Mouse (Mus musculus) MEL (cell line): ENCODE results near the gene Nelfcd. TPM values are rescaled to one million over a fixed set of nuclear protein-coding genes. Genes with fewer than 3 reads are reported as not detected.

Experiments used
- DNase-seq: peaks from one replicate; pipeline ENCODE4 v3.0.0; 2011; ENCODE audit warnings: low read depth, low spot score
- H3K27ac ChIP-seq: 2 replicates; pipeline ENCODE4 v1.5.1; 2012; ENCODE audit warnings: low read depth, mild to moderate bottlenecking, control low read depth, low read length, moderate library complexity; ENCODE audit not compliant: control insufficient read depth
- H3K27me3 ChIP-seq, 2 experiments: fragments of 150-350 bp in 1 of 2; sonication (generic) in 1 of 2; 2 replicates each; pipeline ENCODE4 v1.6.1; 2012; ENCODE audit warnings: low read length in 2 of 2, mild to moderate bottlenecking in 2 of 2, improper control_type of control experiment in 1 of 2, moderate library complexity in 1 of 2; ENCODE audit not compliant: insufficient read depth in 2 of 2, control insufficient read depth in 1 of 2
- H3K36me3 ChIP-seq, 2 experiments: 2 replicates each; pipeline ENCODE4 v1.6.1; 2012 to 2014; ENCODE audit warnings: low read length in 2 of 2, improper control_type of control experiment in 1 of 2, inconsistent platforms in 1 of 2, mild to moderate bottlenecking in 1 of 2; ENCODE audit not compliant: insufficient read depth in 2 of 2, control insufficient read depth in 1 of 2
- H3K4me1 ChIP-seq, 2 experiments: fragments of 150-350 bp in 1 of 2; sonication (generic) in 1 of 2; 2 replicates each; pipeline ENCODE4 v1.6.1; 2012; ENCODE audit warnings: low read length in 2 of 2, improper control_type of control experiment in 1 of 2, mild to moderate bottlenecking in 1 of 2; ENCODE audit not compliant: insufficient read depth in 2 of 2, control insufficient read depth in 1 of 2
- H3K4me3 ChIP-seq, 2 experiments: fragments of 150-350 bp in 1 of 2; sonication (generic) in 1 of 2; 2 replicates each; pipeline ENCODE4 v1.5.1; 2012; ENCODE audit warnings: low read depth in 2 of 2, low read length in 2 of 2, mild to moderate bottlenecking in 2 of 2, moderate library complexity in 2 of 2, control low read depth in 1 of 2, improper control_type of control experiment in 1 of 2; ENCODE audit not compliant: control insufficient read depth in 1 of 2, insufficient read depth in 1 of 2
- H3K79me2 ChIP-seq: 2 replicates; pipeline ENCODE4 v1.6.1; 2012; ENCODE audit warnings: mild to moderate bottlenecking, low read length, moderate library complexity; ENCODE audit not compliant: control insufficient read depth, poor library complexity, insufficient read depth
- H3K9ac ChIP-seq: 2 replicates; pipeline ENCODE4 v1.6.1; 2012; ENCODE audit warnings: low read depth, mild to moderate bottlenecking, control low read depth, low read length, moderate library complexity; ENCODE audit not compliant: control insufficient read depth, poor library complexity, severe bottlenecking
- H3K9me3 ChIP-seq: fragments of 150-350 bp; sonication (generic); replicated peaks from 2 replicates; pipeline ENCODE4 v1.6.1; 2012; ENCODE audit warnings: mild to moderate bottlenecking, low read length, improper control_type of control experiment, moderate library complexity; ENCODE audit not compliant: insufficient read depth
- BHLHE40 ChIP-seq: IDR thresholded peaks from 2 replicates; pipeline ENCODE4 v1.6.1; 2012; ENCODE audit warnings: low read depth, mild to moderate bottlenecking, inconsistent platforms, low read length, improper control_type of control experiment, borderline replicate concordance
- CHD2 ChIP-seq: IDR thresholded peaks from 2 replicates; pipeline ENCODE4 v1.6.1; 2011; ENCODE audit warnings: low read length, improper control_type of control experiment
- CTCF ChIP-seq, 3 experiments: IDR thresholded peaks in 2 of 3; conservative IDR thresholded peaks in 1 of 3; 2 replicates each; pipeline ENCODE4 v1.5.1; 2011 to 2012; ENCODE audit warnings: low read length in 3 of 3, low read depth in 2 of 3, mild to moderate bottlenecking in 2 of 3, improper control_type of control experiment in 1 of 3, inconsistent platforms in 1 of 3, mixed read lengths in 1 of 3, moderate library complexity in 1 of 3; ENCODE audit not compliant: control insufficient read depth in 1 of 3, insufficient read depth in 1 of 3, poor library complexity in 1 of 3, severe bottlenecking in 1 of 3
- ELF1 ChIP-seq: IDR thresholded peaks from 2 replicates; pipeline ENCODE4 v1.6.1; 2014; ENCODE audit warnings: low read depth, mild to moderate bottlenecking, inconsistent platforms, low read length, improper control_type of control experiment, moderate library complexity
- EP300 ChIP-seq, 2 experiments: IDR thresholded peaks; 2 replicates each; pipeline ENCODE4 v1.6.1; 2011; ENCODE audit warnings: improper control_type of control experiment in 2 of 2, low read length in 2 of 2, low read depth in 1 of 2, mild to moderate bottlenecking in 1 of 2
- ETS1 ChIP-seq: IDR thresholded peaks from 2 replicates; pipeline ENCODE4 v1.6.1; 2012; ENCODE audit warnings: low read depth, mild to moderate bottlenecking, inconsistent platforms, low read length, improper control_type of control experiment, moderate library complexity
- GABPA ChIP-seq: IDR thresholded peaks from 2 replicates; pipeline ENCODE4 v1.6.1; 2012; ENCODE audit warnings: low read depth, mild to moderate bottlenecking, inconsistent platforms, low read length, improper control_type of control experiment, moderate library complexity
- GATA1 ChIP-seq: IDR thresholded peaks from 2 replicates; pipeline ENCODE4 v1.6.1; 2011; ENCODE audit warnings: low read depth, low read length, improper control_type of control experiment
- HCFC1 ChIP-seq: IDR thresholded peaks from 2 replicates; pipeline ENCODE4 v1.6.1; 2012; ENCODE audit warnings: low read depth, mild to moderate bottlenecking, inconsistent platforms, low read length, improper control_type of control experiment, moderate library complexity
- JUND ChIP-seq: IDR thresholded peaks from 2 replicates; pipeline ENCODE4 v1.6.1; 2011; ENCODE audit warnings: low read depth, mild to moderate bottlenecking, improper control_type of control experiment, low read length
- MAFK ChIP-seq: IDR thresholded peaks from 2 replicates; pipeline ENCODE4 v1.6.1; 2011; ENCODE audit warnings: low read depth, mild to moderate bottlenecking, low read length, improper control_type of control experiment, borderline replicate concordance
- MAX ChIP-seq: IDR thresholded peaks from 2 replicates; pipeline ENCODE4 v1.6.1; 2011; ENCODE audit warnings: low read length, improper control_type of control experiment
- MAZ ChIP-seq: IDR thresholded peaks from 2 replicates; pipeline ENCODE4 v1.6.1; 2012; ENCODE audit warnings: low read depth, mild to moderate bottlenecking, inconsistent platforms, low read length, improper control_type of control experiment
- MEF2A ChIP-seq: IDR thresholded peaks from 2 replicates; pipeline ENCODE4 v1.6.1; 2014; ENCODE audit warnings: low read depth, mild to moderate bottlenecking, inconsistent platforms, low read length, improper control_type of control experiment; ENCODE audit not compliant: poor library complexity, insufficient replicate concordance, severe bottlenecking; ENCODE audit errors: extremely low read depth
- MYC ChIP-seq: IDR thresholded peaks from 2 replicates; pipeline ENCODE4 v1.6.1; 2011; ENCODE audit warnings: low read depth, mild to moderate bottlenecking, low read length, improper control_type of control experiment, moderate library complexity
- NELFE ChIP-seq: IDR thresholded peaks from 2 replicates; pipeline ENCODE4 v1.6.1; 2011; ENCODE audit warnings: low read depth, low read length, improper control_type of control experiment
- POLR2A ChIP-seq, 2 experiments: IDR thresholded peaks; 2 replicates each; pipeline ENCODE4 v1.6.1; 2011 to 2012; ENCODE audit warnings: low read length in 2 of 2, mild to moderate bottlenecking in 2 of 2, control low read depth in 1 of 2, improper control_type of control experiment in 1 of 2, low read depth in 1 of 2, moderate library complexity in 1 of 2; ENCODE audit not compliant: control insufficient read depth in 1 of 2, insufficient read depth in 1 of 2, poor library complexity in 1 of 2
- POLR2AphosphoS2 ChIP-seq: IDR thresholded peaks from 2 replicates; pipeline ENCODE4 v1.6.1; 2011; ENCODE audit warnings: low read length, improper control_type of control experiment
- POLR2AphosphoS5 ChIP-seq: IDR thresholded peaks from 2 replicates; pipeline ENCODE4 v1.6.1; 2012; ENCODE audit warnings: low read depth, borderline replicate concordance, mild to moderate bottlenecking, inconsistent platforms, low read length, moderate library complexity, mixed read lengths
- RAD21 ChIP-seq: IDR thresholded peaks from 2 replicates; pipeline ENCODE4 v1.6.1; 2011; ENCODE audit warnings: mild to moderate bottlenecking, low read depth, low read length, improper control_type of control experiment
- RCOR1 ChIP-seq: IDR thresholded peaks from 2 replicates; pipeline ENCODE4 v1.6.1; 2012; ENCODE audit warnings: low read depth, mild to moderate bottlenecking, inconsistent platforms, low read length, improper control_type of control experiment
- SIN3A ChIP-seq: IDR thresholded peaks from 2 replicates; pipeline ENCODE4 v1.6.1; 2012; ENCODE audit warnings: low read length, improper control_type of control experiment, inconsistent platforms
- SMC3 ChIP-seq: IDR thresholded peaks from 2 replicates; pipeline ENCODE4 v1.6.1; 2011; ENCODE audit warnings: low read depth, low read length, improper control_type of control experiment
- TAL1 ChIP-seq: IDR thresholded peaks from 2 replicates; pipeline ENCODE4 v1.6.1; 2012; ENCODE audit warnings: mild to moderate bottlenecking, inconsistent platforms, low read length, moderate library complexity, mixed read lengths
- TBP ChIP-seq: IDR thresholded peaks from 2 replicates; pipeline ENCODE4 v1.8.0; 2011; ENCODE audit warnings: low read depth, low read length, improper control_type of control experiment
- TCF12 ChIP-seq: IDR thresholded peaks from 2 replicates; pipeline ENCODE4 v1.6.1; 2014; ENCODE audit warnings: low read depth, mild to moderate bottlenecking, inconsistent platforms, low read length, improper control_type of control experiment, moderate library complexity
- USF2 ChIP-seq, 2 experiments: IDR thresholded peaks; 2 replicates each; pipeline ENCODE4 v1.6.1; 2011 to 2012; ENCODE audit warnings: improper control_type of control experiment in 2 of 2, low read length in 2 of 2, borderline replicate concordance in 1 of 2, inconsistent platforms in 1 of 2, low read depth in 1 of 2, mild to moderate bottlenecking in 1 of 2; ENCODE audit not compliant: insufficient read depth in 1 of 2
- ZC3H11A ChIP-seq: IDR thresholded peaks from 2 replicates; pipeline ENCODE4 v1.6.1; 2012; ENCODE audit warnings: low read depth, mild to moderate bottlenecking, inconsistent platforms, low read length, improper control_type of control experiment
- polyA plus RNA-seq, 2 experiments: library from polyadenylated mRNA; stranded (reverse) in 1 of 2; unstranded in 1 of 2; fragments of >175 nt in 1 of 2; fragments of >200 nt in 1 of 2; gene quantifications; 2 replicates each; pipeline versions ENCODE4 v1.2.1 to v1.2.4; 2012; ENCODE audit warnings: low replicate concordance in 2 of 2, low read depth in 1 of 2; ENCODE audit not compliant: insufficient read length in 2 of 2, insufficient read depth in 1 of 2, missing spikeins in 1 of 2
- total RNA-seq: library from RNA; depleted of rRNA; stranded (reverse); fragments of 300-350 nt; gene quantifications from 2 replicates; pipeline ENCODE4 v1.2.3, GENCODE M21; 2012

Gene Nelfcd
- total and polyA plus RNA-seq, 3 experiments, result 46.8 to 89.0 (median 74.8) TPM

GRCm38 (mm10) chr2:174453681-174454080 lies 38.1 kb downstream of the Nelfcd start:
- peak; percentile 94 for DNase-seq
- no peaks in the 10 kb centered on the region for H3K27me3 ChIP-seq
- H3K4me3 ChIP-seq, result peak overlapping the region; percentile 34 to 54
- TF ChIP-seq SMC3 (peak; percentile 84), CTCF (IDR thresholded peaks at IDR 0.05 in 2 of 3, conservative IDR thresholded peaks at IDR 0.05 in 1 of 3; ENCODE audit: control insufficient read depth in 1 of 3, insufficient read depth in 1 of 3, low read depth in 2 of 3, low read length in 3 of 3, poor library complexity in 1 of 3, severe bottlenecking in 1 of 3) (peak; percentile 41 to 82 (median 78)), MAFK (no peak), TCF12 (peak; percentile 96), MYC (0 out of 2 replicates have a peak, but pooled peaks have one; percentile 35), GATA1 (peak; percentile 96), EP300 (IDR thresholded peaks at IDR 0.05; ENCODE audit: low read depth in 1 of 2, low read length in 2 of 2) (peak; percentile 90 to 95), MAX (no peak), SIN3A (peak; percentile 84), ELF1 (peak; percentile 73), NELFE (peak; percentile 39), BHLHE40 (0 out of 2 replicates have a peak, but pooled peaks have one; percentile 65), MEF2A (no peak), USF2 (IDR thresholded peaks at IDR 0.05; ENCODE audit: borderline replicate concordance in 1 of 2, insufficient read depth in 1 of 2, low read depth in 1 of 2, low read length in 2 of 2) (no peak), ZC3H11A (peak; percentile 57), POLR2AphosphoS2 (0 out of 2 replicates have a peak, but pooled peaks have one; percentile 44), GABPA (no peak), POLR2AphosphoS5 (no peak), RAD21 (peak; percentile 62), JUND (no peak), TBP (peak; percentile 78), RCOR1 (peak; percentile 82), TAL1 (peak; percentile 92), ETS1 (peak; percentile 81), HCFC1 (peak; percentile 77), POLR2A (IDR thresholded peaks at IDR 0.05; ENCODE audit: control insufficient read depth in 1 of 2, insufficient read depth in 1 of 2, low read depth in 1 of 2, low read length in 2 of 2, poor library complexity in 1 of 2) (peak in 1 of 2 experiments; percentile 46; a peak in 1 of 4 replicates), CHD2 (peak; percentile 80), MAZ (peak; percentile 63; the same call in 1 of the 2 replicates)
- TF ChIP-seq, all 39 proteins: peak for 21
- H3K9ac ChIP-seq, result peak overlapping the region; percentile 53
- no peaks in the 10 kb centered on the region for H3K79me2 ChIP-seq
- peaks cover 11 to 33% of the 10 kb centered on the region in 2 experiments for H3K4me1 ChIP-seq
- peak overlapping the region; percentile 82 for H3K27ac ChIP-seq
- no peaks in the 10 kb centered on the region for H3K9me3 ChIP-seq
- H3K36me3 ChIP-seq, result peaks cover 0 to 18% of the 10 kb centered on the region in 2 experiments; a peak in 2 of 4 replicates
